In the genomic region with DNA sequence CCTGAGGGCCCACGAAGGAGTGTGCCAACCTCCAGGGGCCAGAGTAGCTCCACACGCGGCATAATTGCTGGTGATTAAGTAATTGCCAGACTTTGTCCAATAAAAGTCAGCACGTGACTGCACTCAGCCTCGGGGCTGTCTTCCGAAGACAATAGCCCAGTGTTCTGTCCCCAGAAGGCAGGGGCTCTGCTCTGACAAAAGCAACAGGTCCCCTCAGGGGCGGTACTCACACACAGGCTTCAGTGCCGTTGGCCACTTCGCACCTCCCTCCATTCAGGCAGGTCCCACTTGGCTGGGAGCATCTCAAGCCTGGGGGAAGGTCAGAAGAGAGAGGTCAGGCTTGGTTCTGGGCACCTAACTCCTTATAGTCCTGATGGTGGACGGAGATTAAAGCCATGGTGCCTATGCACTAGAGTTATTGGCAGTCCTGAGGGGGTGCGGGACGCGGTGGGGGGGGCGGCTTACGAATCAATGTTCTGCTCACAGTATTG, we compare ENCODE assay signal across 8 mouse cellular contexts. TPM values are rescaled to one million over a fixed set of nuclear protein-coding genes. Genes with fewer than 3 reads are reported as not detected.
DNase-seq lines count a peak whose midpoint lies in the region; ATAC-seq and TF ChIP-seq lines count a peak whose summit lies in the region.

No protein-coding gene starts in this region.

- H3K4me1 ChIP-seq in heart, embryonic 16.5 days (ENCODE audit: control insufficient read depth, insufficient read depth, low read length) = peaks cover 45% of the 10 kb centered on the region
- peaks cover 53% of the 10 kb centered on the region for H3K4me1 ChIP-seq in limb, embryonic 14.5 days (ENCODE audit: control insufficient read depth, insufficient read depth, low read length)
- peaks cover 35% of the 10 kb centered on the region for H3K4me1 ChIP-seq in small intestine, adult 2 months (ENCODE audit: control insufficient read depth, insufficient read depth, insufficient read length, low read length)

- no peaks in the 10 kb centered on the region for H3K27me3 ChIP-seq in heart, embryonic 16.5 days (ENCODE audit: control insufficient read depth, insufficient read depth, low read length)
- no peaks in the 10 kb centered on the region for H3K27me3 ChIP-seq in limb, embryonic 14.5 days (ENCODE audit: control insufficient read depth, insufficient read depth, low read length)
- H3K27me3 ChIP-seq in small intestine, adult 2 months (ENCODE audit: control insufficient read depth, insufficient read depth, low read length) = no peaks in the 10 kb centered on the region

- no peak for TF ChIP-seq POLR2A in limb, embryonic 14.5 days (IDR thresholded peaks at IDR 0.05; ENCODE audit: borderline replicate concordance, extremely low read depth, insufficient read depth, insufficient read length)
- TF ChIP-seq POLR2A in small intestine, adult 2 months (IDR thresholded peaks at IDR 0.05; ENCODE audit: low read depth, low read length) = no peak

- peak overlapping the region; percentile 62 for H3K4me3 ChIP-seq in layer of hippocampus, adult 2 months
- peak overlapping the region; percentile 75 for H3K4me3 ChIP-seq in heart, embryonic 16.5 days (ENCODE audit: low read length)
- H3K4me3 ChIP-seq in limb, embryonic 14.5 days (replicated peaks; ENCODE audit: low read length) = peak overlapping the region; percentile 64
- H3K4me3 ChIP-seq in small intestine, adult 2 months (ENCODE audit: low read depth, low read length) = peak overlapping the region; percentile 88

- H3K4me2 ChIP-seq in heart, embryonic 16.5 days (ENCODE audit: low read depth, low read length) = peak overlapping the region; percentile 75
- H3K4me2 ChIP-seq in limb, embryonic 14.5 days (replicated peaks; ENCODE audit: low read depth, low read length, severe bottlenecking) = peak overlapping the region; percentile 78

- peak in 1 of 2 experiments; percentile 51 for DNase-seq in layer of hippocampus, adult 2 months (ENCODE audit: low spot score in 2 of 2)
- no peak for DNase-seq in layer of hippocampus, postnatal 10 days (ENCODE audit: low spot score in 2 of 2)
- DNase-seq in adipocyte (ENCODE audit: low spot score) = peak; percentile 73
- no peak for DNase-seq in limb, embryonic 14.5 days (ENCODE audit: low spot score)
- no peak for DNase-seq in cerebellum, postnatal 4 days (ENCODE audit: low spot score in 2 of 2)
- DNase-seq in adrenal gland, postnatal 14 days = no peak

- H3K9me3 ChIP-seq in heart, embryonic 16.5 days (replicated peaks; ENCODE audit: control insufficient read depth, low read length) = no peaks in the 10 kb centered on the region
- H3K9me3 ChIP-seq in limb, embryonic 14.5 days (ENCODE audit: control insufficient read depth, low read length) = no peaks in the 10 kb centered on the region

- ATAC-seq in heart, embryonic 16.5 days (replicated peaks; ENCODE audit: extremely low read depth, insufficient read depth, low FRiP score) = no peak
- ATAC-seq in limb, embryonic 14.5 days (ENCODE audit: low FRiP score, low read depth) = no peak

- H3K9ac ChIP-seq in heart, embryonic 16.5 days (ENCODE audit: low read length) = peak overlapping the region; percentile 86
- peak overlapping the region; percentile 72 for H3K9ac ChIP-seq in limb, embryonic 14.5 days (ENCODE audit: low read depth, low read length, severe bottlenecking)

- H3K27ac ChIP-seq in layer of hippocampus, adult 2 months = peak overlapping the region; percentile 93
- peak overlapping the region; percentile 84 for H3K27ac ChIP-seq in heart, embryonic 16.5 days (ENCODE audit: low read length)
- H3K27ac ChIP-seq in limb, embryonic 14.5 days (replicated peaks; ENCODE audit: low read depth, low read length) = 0 out of 2 replicates have a peak overlapping the region, but pooled peaks have one; percentile 43
- peak overlapping the region; percentile 72 for H3K27ac ChIP-seq in small intestine, adult 2 months (ENCODE audit: insufficient read depth, low read depth, low read length)

- TF ChIP-seq CTCF in layer of hippocampus, adult 2 months (conservative IDR thresholded peaks at IDR 0.05) = no peak
- TF ChIP-seq CTCF in small intestine, adult 2 months (IDR thresholded peaks at IDR 0.05; ENCODE audit: extremely low read depth, insufficient read length, insufficient replicate concordance, low read depth, low read length) = no peak

- WGBS in heart, embryonic 16.5 days = 7% methylated on average over 15 of the region's 15 CpGs
- 8% methylated on average over 15 of the region's 15 CpGs for WGBS in limb, embryonic 14.5 days
- WGBS in small intestine, adult 2 months = 8% methylated on average over 15 of the region's 15 CpGs

- H3K36me3 ChIP-seq in heart, embryonic 16.5 days (ENCODE audit: control insufficient read depth, insufficient read depth) = 0 out of 2 replicates have a peak, but pooled peaks cover 2% of the 10 kb centered on the region
- H3K36me3 ChIP-seq in limb, embryonic 14.5 days (ENCODE audit: control insufficient read depth, insufficient read depth, low read length) = 0 out of 2 replicates have a peak, but pooled peaks cover 2% of the 10 kb centered on the region
- H3K36me3 ChIP-seq in small intestine, adult 2 months (ENCODE audit: control insufficient read depth, insufficient read depth, low read length) = no peaks in the 10 kb centered on the region

RNA-seq across cellular contexts. Expression of a gene that starts 14.8 kb away (rescaled TPM):
- 10 to 100 TPM; 32.7 to 35.7 TPM for total RNA-seq in layer of hippocampus, adult 2 months (2021)
- 10 to 100 TPM; 43.9 to 46.7 TPM for total RNA-seq in layer of hippocampus, postnatal 10 days (2021)
- 17.9 and 21.8 TPM in 2 replicates for polyA plus RNA-seq in heart, embryonic 16.5 days (2015; fragmentation: Nextera tagmentation; extraction: Ambion mirVana)
- 28.1 and 40.2 TPM in 2 replicates for polyA plus RNA-seq in limb, embryonic 14.5 days (2012; rRNA removed)
- 44.5 and 47.0 TPM in 2 replicates for polyA plus RNA-seq in limb, embryonic 14.5 days (2014; fragmentation: Nextera tagmentation; extraction: Ambion mirVana)
- polyA plus RNA-seq in small intestine, adult 2 months (2012; rRNA removed) = 19.6 and 21.6 TPM in 2 replicates
- total RNA-seq in adrenal gland, postnatal 14 days (2021) = 27.5 and 35.7 TPM in 2 replicates

RNA-seq across cellular contexts. Expression of a gene that starts 56.7 kb away (rescaled TPM):
- total RNA-seq in layer of hippocampus, adult 2 months (2021) = 10 to 100 TPM; 49.3 to 51.3 TPM
- total RNA-seq in layer of hippocampus, postnatal 10 days (2021) = 10 to 100 TPM; 43.9 to 46.1 TPM
- polyA plus RNA-seq in heart, embryonic 16.5 days (2015; fragmentation: Nextera tagmentation; extraction: Ambion mirVana) = 14.5 and 14.8 TPM in 2 replicates
- 62.5 and 73.3 TPM in 2 replicates for polyA plus RNA-seq in limb, embryonic 14.5 days (2012; rRNA removed)
- polyA plus RNA-seq in limb, embryonic 14.5 days (2014; fragmentation: Nextera tagmentation; extraction: Ambion mirVana) = 47.1 and 47.6 TPM in 2 replicates
- polyA plus RNA-seq in small intestine, adult 2 months (2012; rRNA removed) = 72.4 and 105 TPM in 2 replicates
- 50.1 and 54.6 TPM in 2 replicates for total RNA-seq in adrenal gland, postnatal 14 days (2021)

Comparison
In these comparisons a context has a peak if more than half of its experiments do, and no peak if none do; other contexts are left out.
1. H3K27ac ChIP-seq: peak in every context shown above with its lines; median percentile 93 in layer of hippocampus, adult 2 months; 84 in heart, embryonic 16.5 days; 72 in small intestine, adult 2 months; 43 in limb, embryonic 14.5 days.